Mouse (Mus musculus) stomach, embryonic 15.5 days (tissue): ENCODE measurements around the gene Mras. TPM values are rescaled to one million over a fixed set of nuclear protein-coding genes. Genes with fewer than 3 reads are reported as not detected.

ENCODE experiments used
- ATAC-seq: fragments of 200-750 bp; cut with Nextera tagmentation; 2 replicates; pipeline ENCODE4 v1.8.0; 2017; ENCODE audit warnings: low read depth, moderate number of reproducible peaks, moderate TSS enrichment; ENCODE audit not compliant: insufficient read depth, low FRiP score
- H3K27ac ChIP-seq: fragments of 300-500 bp; sonication (generic); 2 replicates; pipeline ENCODE4 v1.5.1; 2015; ENCODE audit warnings: mild to moderate bottlenecking, inconsistent platforms
- H3K27me3 ChIP-seq: fragments of 300-500 bp; sonication (generic); replicated peaks from 2 replicates; pipeline ENCODE4 v1.6.1; 2015; ENCODE audit warnings: inconsistent platforms
- H3K36me3 ChIP-seq: fragments of 300-500 bp; sonication (generic); 2 replicates; pipeline ENCODE4 v1.6.1; 2015; ENCODE audit warnings: inconsistent platforms
- H3K4me1 ChIP-seq: fragments of 300-500 bp; sonication (generic); 2 replicates; pipeline ENCODE4 v1.6.1; 2015; ENCODE audit warnings: inconsistent platforms
- H3K4me2 ChIP-seq: fragments of 300-500 bp; sonication (generic); 2 replicates; pipeline ENCODE4 v1.6.1; 2015; ENCODE audit warnings: mild to moderate bottlenecking, inconsistent platforms
- H3K4me3 ChIP-seq: fragments of 300-500 bp; sonication (generic); replicated peaks from 2 replicates; pipeline ENCODE4 v1.5.1; 2015; ENCODE audit warnings: inconsistent platforms
- H3K9ac ChIP-seq: fragments of 300-500 bp; sonication (generic); 2 replicates; pipeline ENCODE4 v1.6.1; 2015; ENCODE audit warnings: inconsistent platforms
- H3K9me3 ChIP-seq: fragments of 300-500 bp; sonication (generic); 2 replicates; pipeline ENCODE4 v1.6.1; 2016; ENCODE audit warnings: inconsistent platforms
- WGBS: fragments of 180-500 bp; shearing (Covaris S2); methylation state at CpG from one replicate; pipeline ENCODE4 v1.1.7; 2015; 5-methylcytosine and 5-hydroxymethylcytosine counted together
- polyA plus RNA-seq: library from polyadenylated mRNA; unstranded; fragments of >200 nt; fragmentation: Nextera tagmentation; extraction: Ambion mirVana; gene quantifications from 2 replicates; pipeline ENCODE4 v1.2.1, GENCODE M21; 2015

Gene Mras
- polyA plus RNA-seq, 1 experiment from 2014 or later: 11.6 TPM

GRCm38 (mm10) chr9:99379194-99379593 is 58.0 kb downstream of the Mras start:
- Histone ChIP-seq H3K4me1 (no peaks in the 10 kb centered on the region), H3K27ac (no peak overlapping the region), H3K4me3 (no peak overlapping the region), H3K9me3 (no peaks in the 10 kb centered on the region), H3K36me3 (no peaks in the 10 kb centered on the region), H3K27me3 (no peaks in the 10 kb centered on the region), H3K9ac (no peak overlapping the region), H3K4me2 (no peak overlapping the region)
- 55% methylated on average over 5 of the region's 5 CpGs for WGBS
- no peak for ATAC-seq

GRCm38 (mm10) chr9:99376591-99377418 is 60.4 kb downstream of the Mras start:
- Histone ChIP-seq H3K4me3 (no peak overlapping the region), H3K36me3 (no peaks in the 10 kb centered on the region), H3K9ac (no peak overlapping the region), H3K4me2 (no peak overlapping the region), H3K4me1 (no peaks in the 10 kb centered on the region), H3K27me3 (no peaks in the 10 kb centered on the region), H3K9me3 (no peaks in the 10 kb centered on the region), H3K27ac (no peak overlapping the region)
- WGBS: 7% methylated on average over 14 of the region's 14 CpGs
- ATAC-seq: no peak

GRCm38 (mm10) chr9:99368431-99368830 is 68.8 kb downstream of the Mras start:
- WGBS: 76% methylated on average over 7 of the region's 7 CpGs
- no peaks in the 10 kb centered on the region for H3K4me1 ChIP-seq
- no peak for ATAC-seq
- no peak overlapping the region for H3K27ac ChIP-seq
- no peak overlapping the region for H3K4me3 ChIP-seq
- no peaks in the 10 kb centered on the region for H3K36me3 ChIP-seq
- H3K4me2 ChIP-seq: no peak overlapping the region
- no peaks in the 10 kb centered on the region; the same call in 1 of the 2 replicates for H3K27me3 ChIP-seq
- no peak overlapping the region for H3K9ac ChIP-seq
- no peaks in the 10 kb centered on the region for H3K9me3 ChIP-seq

- WGBS: 61% methylated on average over 3 of the region's 3 CpGs
- ATAC-seq: no peak
- Histone ChIP-seq H3K36me3 (no peaks in the 10 kb centered on the region), H3K4me1 (no peaks in the 10 kb centered on the region), H3K27ac (no peak overlapping the region), H3K9me3 (no peaks in the 10 kb centered on the region), H3K27me3 (no peaks in the 10 kb centered on the region; the same call in 1 of the 2 replicates), H3K9ac (no peak overlapping the region), H3K4me2 (no peak overlapping the region), H3K4me3 (no peak overlapping the region)
Measured at GRCm38 (mm10) chr9:99365906-99366305, 71.3 kb downstream of the Mras start.

- H3K4me1 ChIP-seq: peaks cover 4% of the 10 kb centered on the region; the same call in 1 of the 2 replicates
- H3K27me3 ChIP-seq: peaks cover 15% of the 10 kb centered on the region
- no peak overlapping the region for H3K9ac ChIP-seq
- H3K4me3 ChIP-seq: no peak overlapping the region
- no peak overlapping the region for H3K4me2 ChIP-seq
- no peak for ATAC-seq
- no peaks in the 10 kb centered on the region for H3K36me3 ChIP-seq
- 58% methylated on average over 8 of the region's 8 CpGs for WGBS
- H3K9me3 ChIP-seq: no peaks in the 10 kb centered on the region
- H3K27ac ChIP-seq: no peak overlapping the region
Measured at GRCm38 (mm10) chr9:99363076-99363475, 74.1 kb downstream of the Mras start.

- no peak for ATAC-seq
- 93% methylated on average over 9 of the region's 9 CpGs for WGBS
- H3K4me3 ChIP-seq: no peak overlapping the region
Measured at GRCm38 (mm10) chr9:99361946-99362345, 75.2 kb downstream of the Mras start.

GRCm38 (mm10) chr9:99359012-99359411 is 78.2 kb downstream of the Mras start:
- Histone ChIP-seq H3K9me3 (no peaks in the 10 kb centered on the region), H3K27me3 (peaks cover 36% of the 10 kb centered on the region), H3K36me3 (no peaks in the 10 kb centered on the region), H3K4me2 (no peak overlapping the region), H3K9ac (no peak overlapping the region), H3K4me1 (peaks cover 8% of the 10 kb centered on the region; the same call in 1 of the 2 replicates), H3K27ac (no peak overlapping the region), H3K4me3 (no peak overlapping the region)
- no peak for ATAC-seq
- 85% methylated on average over 15 of the region's 15 CpGs for WGBS

More at GRCm38 (mm10) chr9:99361946-99362345, 75.2 kb downstream of the Mras start:
- Histone ChIP-seq H3K36me3 (no peaks in the 10 kb centered on the region), H3K27ac (no peak overlapping the region), H3K4me1 (peaks cover 8% of the 10 kb centered on the region; the same call in 1 of the 2 replicates), H3K27me3 (peaks cover 25% of the 10 kb centered on the region), H3K9me3 (no peaks in the 10 kb centered on the region), H3K4me2 (no peak overlapping the region), H3K9ac (no peak overlapping the region)

- ATAC-seq: peak; percentile 83
- peak within 1 kb of the TSS; percentile 16; the same call in 1 of the 2 replicates for H3K9ac ChIP-seq
- H3K4me1 ChIP-seq: peaks cover 8% of the 10 kb centered on the region; the same call in 1 of the 2 replicates
- peaks cover 36% of the 10 kb centered on the region for H3K27me3 ChIP-seq
- H3K9me3 ChIP-seq: no peaks in the 10 kb centered on the region
- H3K27ac ChIP-seq: no peak within 1 kb of the TSS
- peak within 1 kb of the TSS; percentile 46 for H3K4me3 ChIP-seq
- H3K36me3 ChIP-seq: no peaks in the 10 kb centered on the region
- WGBS: under 1% methylated on average over 66 of the region's 66 CpGs
- H3K4me2 ChIP-seq: peak within 1 kb of the TSS; percentile 97
Measured at GRCm38 (mm10) chr9:99357921-99358692, 79.1 kb downstream of the Mras start, which contains the start of gene Esyt3. Gene Esyt3, minus strand, starts transcription at chr9:99358557.

- Histone ChIP-seq H3K27ac (no peak overlapping the region), H3K4me1 (peaks cover 8% of the 10 kb centered on the region; the same call in 1 of the 2 replicates), H3K4me2 (peak overlapping the region; percentile 97), H3K36me3 (no peaks in the 10 kb centered on the region), H3K9ac (no peak overlapping the region), H3K4me3 (peak overlapping the region; percentile 46), H3K27me3 (peaks cover 36% of the 10 kb centered on the region), H3K9me3 (no peaks in the 10 kb centered on the region)
- ATAC-seq: peak; percentile 33; the same call in 1 of the 2 replicates
- whole genome bisulfite sequencing: 4% methylated on average over 19 of the region's 19 CpGs
Measured at GRCm38 (mm10) chr9:99357561-99357920, 79.6 kb downstream of the Mras start.

GRCm38 (mm10) chr9:99355971-99356370 is 81.2 kb downstream of the Mras start:
- no peak overlapping the region for H3K9ac ChIP-seq
- peaks cover 36% of the 10 kb centered on the region for H3K27me3 ChIP-seq
- no peak overlapping the region for H3K27ac ChIP-seq
- no peaks in the 10 kb centered on the region for H3K9me3 ChIP-seq
- H3K4me1 ChIP-seq: peaks cover 8% of the 10 kb centered on the region; the same call in 1 of the 2 replicates
- WGBS: 57% methylated on average over 5 of the region's 5 CpGs
- no peak overlapping the region for H3K4me2 ChIP-seq
- no peak overlapping the region for H3K4me3 ChIP-seq
- ATAC-seq: no peak
- no peaks in the 10 kb centered on the region for H3K36me3 ChIP-seq

- H3K36me3 ChIP-seq: no peaks in the 10 kb centered on the region
- peaks cover 35% of the 10 kb centered on the region for H3K27me3 ChIP-seq
- H3K4me1 ChIP-seq: peaks cover 8% of the 10 kb centered on the region; the same call in 1 of the 2 replicates
- H3K9ac ChIP-seq: no peak overlapping the region
- no peak overlapping the region for H3K4me3 ChIP-seq
- H3K27ac ChIP-seq: no peak overlapping the region
- WGBS: 68% methylated on average over 5 of the region's 5 CpGs
- H3K9me3 ChIP-seq: no peaks in the 10 kb centered on the region
- H3K4me2 ChIP-seq: no peak overlapping the region
- no peak for ATAC-seq
Measured at GRCm38 (mm10) chr9:99354796-99355195, 82.4 kb downstream of the Mras start.

- no peak for ATAC-seq
- Histone ChIP-seq H3K36me3 (no peaks in the 10 kb centered on the region), H3K4me1 (peaks cover 7% of the 10 kb centered on the region; the same call in 1 of the 2 replicates), H3K27me3 (peaks cover 24% of the 10 kb centered on the region), H3K9ac (no peak overlapping the region), H3K27ac (no peak overlapping the region), H3K4me3 (no peak overlapping the region), H3K9me3 (no peaks in the 10 kb centered on the region), H3K4me2 (no peak overlapping the region)
- 67% methylated on average over 6 of the region's 6 CpGs for WGBS
Measured at GRCm38 (mm10) chr9:99353390-99353789, 83.8 kb downstream of the Mras start.
